9 mouse cellular contexts compared by ENCODE assay signal in the genomic region with DNA sequence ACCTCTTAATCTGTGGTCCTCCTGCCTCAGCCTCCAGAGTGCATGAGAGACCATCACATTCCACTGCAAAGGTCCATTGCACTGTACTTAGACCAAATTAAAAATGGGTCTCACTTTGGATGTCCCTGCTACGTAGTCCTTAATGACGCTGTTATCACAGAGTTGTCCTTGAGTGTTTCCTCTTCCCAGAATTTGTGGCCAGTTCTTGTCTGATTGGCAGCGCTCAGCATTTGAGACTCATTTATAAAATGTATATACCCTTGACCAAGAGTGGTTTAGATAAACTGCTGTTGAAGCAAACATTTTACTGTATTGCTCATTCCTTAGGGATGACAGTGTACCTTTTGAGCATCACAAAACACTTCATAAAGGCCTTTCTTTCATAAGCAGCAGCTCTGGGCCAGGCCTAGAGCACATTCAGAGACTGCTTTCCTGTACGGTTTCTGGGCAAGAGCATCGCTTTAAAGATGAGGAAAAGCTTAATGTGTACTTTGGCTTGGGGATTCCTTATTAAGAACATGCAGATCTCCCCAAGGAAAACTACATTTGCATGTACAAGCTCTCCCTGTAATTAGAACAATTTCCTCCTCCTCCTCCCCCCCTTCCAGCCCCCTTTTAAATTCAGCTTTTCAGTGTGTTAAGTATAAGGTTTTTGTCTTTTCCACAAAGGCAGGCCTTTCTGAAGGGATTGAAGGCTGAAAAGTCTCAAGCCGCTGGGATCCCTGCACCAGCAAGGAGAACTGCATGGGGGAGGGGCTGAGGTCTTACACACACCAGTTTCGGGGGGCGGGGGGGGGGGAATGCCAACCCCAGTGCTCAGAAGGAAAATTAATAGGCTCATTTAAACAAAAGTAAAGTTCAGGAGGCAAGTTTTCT. TPM values are rescaled to one million over a fixed set of nuclear protein-coding genes. Genes with fewer than 3 reads are reported as not detected.
DNase-seq lines count a peak whose midpoint lies in the region; ATAC-seq and TF ChIP-seq lines count a peak whose summit lies in the region.
"Had no signal": no experiment of that assay in that cellular context is flagged by ENCODE, and none has a peak within 500 bp of the region (broad histone marks: within the 10 kb centered on the region; RNA-seq: fewer than 3 reads in every experiment).

No protein-coding gene starts in this region.

- H3K27ac ChIP-seq in cerebellum, adult 2 months (ENCODE audit: insufficient read depth, low read length), result no peak overlapping the region
- peak overlapping the region; percentile 81 for H3K27ac ChIP-seq in cortical plate, adult 2 months (ENCODE audit: insufficient read depth, low read length)
- peak overlapping the region; percentile 79 for H3K27ac ChIP-seq in heart, embryonic 12.5 days (ENCODE audit: poor library complexity, severe bottlenecking)
- H3K27ac ChIP-seq in liver, embryonic 13.5 days, result no peak overlapping the region

- peak overlapping the region; percentile 59 for H3K4me2 ChIP-seq in heart, embryonic 12.5 days
- H3K4me2 ChIP-seq in liver, embryonic 13.5 days, result no peak overlapping the region

- no peaks in the 10 kb centered on the region for H3K36me3 ChIP-seq in heart, embryonic 12.5 days
- H3K36me3 ChIP-seq in liver, embryonic 13.5 days, result no peaks in the 10 kb centered on the region

- peak; percentile 72; the same call in 1 of the 2 replicates for ATAC-seq in heart, embryonic 12.5 days (ENCODE audit: insufficient number of reproducible peaks, low FRiP score)
- 0 out of 2 replicates have a peak, but pooled peaks have one; percentile 19 for ATAC-seq in liver, embryonic 13.5 days (ENCODE audit: low read depth)

- peak; percentile 32 to 36 for DNase-seq in cerebellum, postnatal 10 days
- no peak for DNase-seq in cerebellum, adult 2 months
- DNase-seq in liver, embryonic 13.5 days, result no peak
- peak; percentile 28 for DNase-seq in testis, postnatal 14 days (ENCODE audit: low spot score)
- DNase-seq in adrenal gland, postnatal 4 days (ENCODE audit: low spot score in 2 of 2), result no peak
- no peak for DNase-seq in left cerebral cortex, postnatal 36 days (ENCODE audit: low spot score in 2 of 2)

- no peak overlapping the region for H3K4me3 ChIP-seq in cerebellum, adult 2 months (replicated peaks; ENCODE audit: insufficient read depth, low read depth, low read length)
- H3K4me3 ChIP-seq in cortical plate, adult 2 months (ENCODE audit: insufficient read depth, low read length), result no peak overlapping the region
- H3K4me3 ChIP-seq in heart, embryonic 12.5 days, result peak overlapping the region; percentile 5
- H3K4me3 ChIP-seq in liver, embryonic 13.5 days (replicated peaks), result no peak overlapping the region
- H3K4me3 ChIP-seq: erythroblast, embryonic 14.5 days had no signal

- WGBS in cerebellum, adult 2 months, result 58% methylated on average over 8 of the region's 8 CpGs
- 27% methylated on average over 8 of the region's 8 CpGs for whole genome bisulfite sequencing in heart, embryonic 12.5 days
- 43% methylated on average over 8 of the region's 8 CpGs for WGBS in liver, embryonic 13.5 days (ENCODE audit: insufficient replicate concordance)

- no peak for TF ChIP-seq CTCF in cerebellum, adult 2 months (IDR thresholded peaks at IDR 0.05; ENCODE audit: borderline replicate concordance, insufficient read depth, low read depth, low read length)
- TF ChIP-seq CTCF in cortical plate, adult 2 months (IDR thresholded peaks at IDR 0.05; ENCODE audit: extremely low read depth, insufficient read depth, low read length), result no peak

- no peak overlapping the region; the same call in 1 of the 2 replicates for H3K9ac ChIP-seq in heart, embryonic 12.5 days
- H3K9ac ChIP-seq in liver, embryonic 13.5 days, result no peak overlapping the region

- TF ChIP-seq POLR2A in cerebellum, adult 2 months (IDR thresholded peaks at IDR 0.05; ENCODE audit: borderline replicate concordance, insufficient read depth, low read length), result no peak
- TF ChIP-seq POLR2A in cortical plate, adult 2 months (IDR thresholded peaks at IDR 0.05; ENCODE audit: extremely low read depth, insufficient read depth, low read length), result no peak

- no peaks in the 10 kb centered on the region for H3K27me3 ChIP-seq in cerebellum, adult 2 months (ENCODE audit: control insufficient read depth, insufficient read depth, low read length)
- no peaks in the 10 kb centered on the region for H3K27me3 ChIP-seq in heart, embryonic 12.5 days (replicated peaks)
- no peaks in the 10 kb centered on the region for H3K27me3 ChIP-seq in liver, embryonic 13.5 days

- peaks cover 14% of the 10 kb centered on the region for H3K4me1 ChIP-seq in cerebellum, adult 2 months (ENCODE audit: control insufficient read depth, insufficient read depth, low read length)
- H3K4me1 ChIP-seq in cortical plate, adult 2 months (ENCODE audit: control insufficient read depth, insufficient read depth, low read length), result no peaks in the 10 kb centered on the region
- peaks cover 31% of the 10 kb centered on the region for H3K4me1 ChIP-seq in heart, embryonic 12.5 days (replicated peaks)
- peaks cover 32% of the 10 kb centered on the region for H3K4me1 ChIP-seq in liver, embryonic 13.5 days (replicated peaks)

- intact Hi-C loops in left cerebral cortex, postnatal 36 days (cut with DNase I), result no loop called here

- H3K9me3 ChIP-seq in heart, embryonic 12.5 days (replicated peaks), result no peaks in the 10 kb centered on the region
- H3K9me3 ChIP-seq in liver, embryonic 13.5 days (replicated peaks), result no peaks in the 10 kb centered on the region

RNA-seq across cellular contexts. Expression of a gene that starts 52.5 kb away (rescaled TPM):
- 166 and 191 TPM in 2 replicates for polyA plus RNA-seq in cerebellum, adult 2 months (2012; rRNA removed)
- polyA plus RNA-seq in cortical plate, adult 2 months (2012; rRNA removed), result 42.0 and 43.0 TPM in 2 replicates
- polyA plus RNA-seq in heart, embryonic 12.5 days (2016; fragmentation: Nextera tagmentation; extraction: Ambion mirVana), result 33.2 and 34.4 TPM in 2 replicates
- polyA plus RNA-seq in liver, embryonic 13.5 days (2015; fragmentation: Nextera tagmentation; extraction: Ambion mirVana), result 3.1 and 3.8 TPM in 2 replicates
- 10 to 100 TPM; 55.1 to 60.8 TPM for total RNA-seq in adrenal gland, postnatal 4 days (2021)
- 10 to 100 TPM; 71.0 to 81.6 TPM for total RNA-seq in left cerebral cortex, postnatal 36 days (2021)
- polyA plus RNA-seq: erythroblast, embryonic 14.5 days had no signal

Comparison
In these comparisons a context has a peak if more than half of its experiments do, and no peak if none do; other contexts are left out.
1. DNase-seq: peak in cerebellum, postnatal 10 days (2 of 2) and testis, postnatal 14 days (single experiment); none in cerebellum, adult 2 months (0 of 2), liver, embryonic 13.5 days (single experiment), adrenal gland, postnatal 4 days (0 of 2) and left cerebral cortex, postnatal 36 days (0 of 2).
2. H3K27ac ChIP-seq: peak in cortical plate, adult 2 months (single experiment) and heart, embryonic 12.5 days (single experiment); none in cerebellum, adult 2 months (single experiment) and liver, embryonic 13.5 days (single experiment).